Mouse (Mus musculus) midbrain, embryonic 11.5 days (tissue): ENCODE results near the gene Trpm6. TPM values are rescaled to one million over a fixed set of nuclear protein-coding genes. Genes with fewer than 3 reads are reported as not detected.
A peak's percentile ranks its signal among the peaks of the same experiment; 100 is the strongest.

Source experiments
- ATAC-seq: fragments of 200-750 bp; cut with Nextera tagmentation; 2 replicates; pipeline ENCODE4 v1.8.0; 2017; ENCODE audit warnings: moderate TSS enrichment, moderate library complexity; ENCODE audit not compliant: low FRiP score
- DNase-seq: peaks from one replicate; pipeline ENCODE4 v3.0.0; 2015; ENCODE audit warnings: low spot score; ENCODE audit errors: missing footprints
- H3K27ac ChIP-seq: fragments of 300-500 bp; sonication (generic); 2 replicates; pipeline ENCODE4 v1.5.1; 2014; ENCODE audit warnings: low read depth, low read length
- H3K27me3 ChIP-seq: fragments of 300-500 bp; sonication (generic); 2 replicates; pipeline ENCODE4 v1.6.1; 2014; ENCODE audit warnings: mild to moderate bottlenecking, low read length, moderate library complexity, mixed read lengths; ENCODE audit not compliant: control insufficient read depth, insufficient read depth
- H3K36me3 ChIP-seq: fragments of 300-500 bp; sonication (generic); 2 replicates; pipeline ENCODE4 v1.6.1; 2014; ENCODE audit warnings: mild to moderate bottlenecking, low read length, moderate library complexity, mixed read lengths; ENCODE audit not compliant: control insufficient read depth, insufficient read depth
- H3K4me1 ChIP-seq: fragments of 300-500 bp; sonication (generic); 2 replicates; pipeline ENCODE4 v1.6.1; 2014; ENCODE audit warnings: low read length; ENCODE audit not compliant: control insufficient read depth, insufficient read depth
- H3K4me2 ChIP-seq: fragments of 300-500 bp; sonication (generic); 2 replicates; pipeline ENCODE4 v1.6.1; 2014; ENCODE audit warnings: mild to moderate bottlenecking, moderate library complexity
- H3K4me3 ChIP-seq: fragments of 300-500 bp; sonication (generic); 2 replicates; pipeline ENCODE4 v1.5.1; 2014; ENCODE audit warnings: low read depth, low read length
- H3K9ac ChIP-seq: fragments of 300-500 bp; sonication (generic); 2 replicates; pipeline ENCODE4 v1.6.1; 2014; ENCODE audit warnings: low read length
- H3K9me3 ChIP-seq: fragments of 300-500 bp; sonication (generic); 2 replicates; pipeline ENCODE4 v1.6.1; 2016; ENCODE audit warnings: low read length; ENCODE audit not compliant: control insufficient read depth
- WGBS: fragments of 180-500 bp; shearing (Covaris S2); extraction: QIAGEN DNeasy Blood & Tissue Kit; methylation state at CpG from one replicate; pipeline ENCODE4 v1.1.7; 2014; 5-methylcytosine and 5-hydroxymethylcytosine counted together
- polyA plus RNA-seq: library from polyadenylated mRNA; unstranded; fragments of >200 nt; fragmentation: Nextera tagmentation; extraction: Ambion mirVana; gene quantifications from 2 replicates; pipeline ENCODE4 v1.2.1, GENCODE M21; 2014

Trpm6 gene
- polyA plus RNA-seq, 1 experiment from 2014 or later: 0.59 TPM

- no peak overlapping the region for H3K27ac ChIP-seq
- H3K4me1 ChIP-seq: peaks cover 5% of the 10 kb centered on the region; the same call in 1 of the 2 replicates
- H3K27me3 ChIP-seq: no peaks in the 10 kb centered on the region
- no peak overlapping the region for H3K4me2 ChIP-seq
- no peak overlapping the region for H3K4me3 ChIP-seq
- H3K9me3 ChIP-seq: no peaks in the 10 kb centered on the region
- H3K9ac ChIP-seq: no peak overlapping the region
- H3K36me3 ChIP-seq: no peaks in the 10 kb centered on the region
- ATAC-seq (peak; percentile 49), DNase-seq (no peak)
- WGBS: 64% methylated on average over 6 of the region's 6 CpGs
Observed at GRCm38 (mm10) chr19:18872792-18873569, 123.2 kb downstream of the Trpm6 start.

DNA sequence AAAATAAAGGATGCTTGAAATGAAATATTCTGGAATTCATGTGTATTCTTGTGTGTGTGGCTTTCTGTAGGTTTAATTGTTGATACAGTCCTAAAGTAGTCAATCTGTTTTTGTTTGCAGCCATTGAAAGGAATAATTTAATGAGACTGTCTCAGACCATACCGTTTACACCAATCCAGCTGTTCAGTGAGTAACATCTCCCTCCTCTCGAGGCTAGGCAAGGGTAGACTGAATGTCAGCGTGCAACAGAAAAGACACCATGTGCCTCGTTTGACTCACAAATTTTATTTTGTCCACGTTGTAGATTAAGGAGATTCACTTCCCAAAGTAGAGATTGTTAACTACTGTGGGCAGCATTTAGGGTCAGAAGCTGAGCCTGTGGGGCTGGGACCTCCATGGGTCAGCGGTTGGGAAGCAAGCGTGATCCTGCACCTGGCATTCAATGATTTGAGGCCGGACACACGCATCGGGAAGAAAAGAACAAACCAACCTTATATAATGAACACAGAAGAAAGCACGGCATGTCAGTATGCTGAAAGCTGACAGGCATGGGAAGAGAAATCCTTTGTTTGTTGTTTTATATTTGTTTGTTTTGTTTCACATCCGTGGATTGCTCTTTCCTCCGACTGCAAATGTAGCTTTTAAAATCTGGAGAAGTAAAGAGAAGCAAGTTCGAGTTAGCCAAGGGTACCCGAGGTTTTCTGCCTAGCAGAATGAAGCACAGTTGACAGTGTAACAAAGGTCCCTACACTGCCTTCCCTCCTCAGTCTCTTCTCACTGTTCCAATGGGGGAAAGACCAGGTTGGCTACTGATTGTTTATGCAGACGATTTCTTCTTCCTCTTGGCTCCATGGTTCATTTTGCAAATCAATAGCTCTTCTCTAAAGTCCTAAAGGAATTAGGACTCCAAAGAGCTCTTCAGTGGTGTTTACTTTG lies 124.2 kb downstream of the Trpm6 start:
- Histone ChIP-seq H3K4me3 (no peak overlapping the region), H3K4me2 (peak overlapping the region; percentile 26; the same call in 1 of the 2 replicates), H3K9ac (0 out of 2 replicates have a peak overlapping the region, but pooled peaks have one; percentile 40), H3K4me1 (peaks cover 5% of the 10 kb centered on the region; the same call in 1 of the 2 replicates), H3K9me3 (no peaks in the 10 kb centered on the region), H3K27me3 (no peaks in the 10 kb centered on the region), H3K36me3 (no peaks in the 10 kb centered on the region), H3K27ac (peak overlapping the region; percentile 32; the same call in 1 of the 2 replicates)
- peak; percentile 88 for DNase-seq
- ATAC-seq: peak; percentile 81
- 25% methylated on average over 16 of the region's 16 CpGs for WGBS

DNA sequence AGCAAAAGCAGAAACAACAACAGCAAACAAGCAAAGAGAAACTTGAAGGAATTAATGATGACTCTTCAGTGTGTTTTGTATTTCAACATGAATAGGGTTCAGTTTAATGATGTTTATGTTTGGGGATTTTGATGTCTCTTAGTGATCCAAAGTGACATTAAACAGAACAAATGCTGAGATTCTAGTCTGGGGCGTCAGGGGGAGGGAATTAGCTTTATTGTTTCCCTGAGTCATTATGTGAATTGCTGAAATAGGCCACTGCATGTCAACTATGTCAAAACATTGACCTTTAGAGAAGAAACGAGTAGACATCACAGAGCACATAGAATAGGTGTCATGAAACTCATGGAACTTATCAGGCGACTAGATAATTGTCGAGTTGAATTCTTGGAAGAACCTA lies 129.5 kb downstream of the Trpm6 start:
- Histone ChIP-seq H3K4me3 (no peak overlapping the region), H3K9ac (no peak overlapping the region), H3K36me3 (no peaks in the 10 kb centered on the region), H3K4me1 (no peaks in the 10 kb centered on the region), H3K27me3 (no peaks in the 10 kb centered on the region), H3K27ac (no peak overlapping the region), H3K4me2 (no peak overlapping the region), H3K9me3 (no peaks in the 10 kb centered on the region)
- ATAC-seq: no peak
- no peak for DNase-seq
- WGBS: 82% methylated on average over 4 of the region's 4 CpGs

DNA sequence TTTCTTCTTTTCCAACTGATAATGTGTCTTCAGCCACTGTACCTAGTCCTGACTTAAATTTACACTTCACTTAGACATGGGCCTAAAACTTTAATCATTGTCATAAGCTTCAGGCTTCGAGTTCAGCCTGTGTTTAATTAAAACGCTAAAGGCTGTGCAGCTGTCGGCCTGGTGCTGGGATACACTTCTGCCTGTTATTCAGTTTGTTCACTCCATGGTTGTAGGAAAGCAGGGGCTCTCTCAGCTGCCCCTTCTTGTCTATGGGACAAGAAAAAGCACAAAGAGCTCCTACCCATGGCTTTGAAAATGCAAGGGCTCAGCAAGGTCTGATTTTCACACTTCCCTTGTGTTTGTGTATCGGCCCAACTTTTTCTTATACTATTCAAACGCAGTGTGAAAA lies 131.4 kb downstream of the Trpm6 start:
- no peak overlapping the region for H3K9ac ChIP-seq
- 49% methylated on average over 5 of the region's 5 CpGs for WGBS
- H3K4me2 ChIP-seq: no peak overlapping the region
- H3K9me3 ChIP-seq: no peaks in the 10 kb centered on the region
- H3K27me3 ChIP-seq: no peaks in the 10 kb centered on the region
- no peak overlapping the region for H3K4me3 ChIP-seq
- no peaks in the 10 kb centered on the region for H3K4me1 ChIP-seq
- DNase-seq: no peak
- H3K36me3 ChIP-seq: no peaks in the 10 kb centered on the region
- no peak overlapping the region for H3K27ac ChIP-seq
- no peak for ATAC-seq

- WGBS: 42% methylated on average over 11 of the region's 11 CpGs
- ATAC-seq: no peak
Observed at GRCm38 (mm10) chr19:18887646-18888407, 138.0 kb downstream of the Trpm6 start.

DNA sequence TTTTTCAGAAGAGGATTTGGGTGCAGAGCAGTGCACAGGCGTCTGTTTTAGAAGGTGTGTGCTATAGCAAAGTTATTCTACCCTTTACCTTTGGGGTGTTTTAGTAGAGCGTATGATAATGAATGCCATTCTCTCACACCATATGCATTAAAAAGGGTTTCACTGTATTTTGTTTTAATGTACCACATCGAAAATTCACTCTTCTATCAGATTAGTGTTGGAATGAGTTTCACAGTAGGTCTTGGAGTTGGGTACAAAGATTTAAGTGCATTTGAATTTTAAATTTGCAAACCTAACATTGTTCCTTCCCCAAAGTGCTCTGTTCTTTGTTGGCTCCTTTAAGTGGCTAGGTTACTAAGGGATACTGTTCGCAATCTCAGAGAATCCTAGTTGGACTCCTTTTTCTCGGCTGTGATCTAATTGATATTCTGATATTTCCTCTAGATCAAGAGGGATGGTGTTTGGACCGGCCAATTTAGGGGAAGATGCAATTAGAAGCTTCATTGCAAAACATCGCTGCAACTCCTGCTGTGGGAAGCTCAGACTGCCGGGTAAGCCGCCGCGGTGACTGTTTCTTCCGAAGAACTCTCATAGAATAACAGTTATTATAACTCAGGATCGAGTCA lies 138.8 kb downstream of the Trpm6 start:
- no peaks in the 10 kb centered on the region for H3K36me3 ChIP-seq
- peak overlapping the region; percentile 39 for H3K9ac ChIP-seq
- peak overlapping the region; percentile 49 for H3K4me2 ChIP-seq
- WGBS: 6% methylated on average over 13 of the region's 13 CpGs
- ATAC-seq: peak; percentile 85
- H3K4me1 ChIP-seq: peaks cover 9% of the 10 kb centered on the region
- H3K4me3 ChIP-seq: peak overlapping the region; percentile 19
- DNase-seq: peak; percentile 96
- no peaks in the 10 kb centered on the region for H3K9me3 ChIP-seq
- H3K27me3 ChIP-seq: no peaks in the 10 kb centered on the region
- peak overlapping the region; percentile 76 for H3K27ac ChIP-seq

More at GRCm38 (mm10) chr19:18887646-18888407, 138.0 kb downstream of the Trpm6 start:
- Histone ChIP-seq H3K4me2 (peak overlapping the region; percentile 9; the same call in 1 of the 2 replicates), H3K9me3 (no peaks in the 10 kb centered on the region), H3K27ac (peak overlapping the region; percentile 76; the same call in 1 of the 2 replicates), H3K4me3 (no peak overlapping the region), H3K27me3 (no peaks in the 10 kb centered on the region), H3K36me3 (no peaks in the 10 kb centered on the region), H3K9ac (no peak overlapping the region), H3K4me1 (peaks cover 9% of the 10 kb centered on the region)
- peak; percentile 89 for DNase-seq

GRCm38 (mm10) chr19:18889117-18889627 lies 139.4 kb downstream of the Trpm6 start:
- Histone ChIP-seq H3K27me3 (no peaks in the 10 kb centered on the region), H3K9ac (peak overlapping the region; percentile 39), H3K4me3 (peak overlapping the region; percentile 19), H3K27ac (peak overlapping the region; percentile 76), H3K4me2 (peak overlapping the region; percentile 49), H3K9me3 (no peaks in the 10 kb centered on the region), H3K36me3 (no peaks in the 10 kb centered on the region), H3K4me1 (peaks cover 9% of the 10 kb centered on the region)
- ATAC-seq (peak; percentile 70), DNase-seq (no peak)
- WGBS: 3% methylated on average over 11 of the region's 11 CpGs

GRCm38 (mm10) chr19:18889632-18890031 lies 139.8 kb downstream of the Trpm6 start:
- Histone ChIP-seq H3K27ac (peak overlapping the region; percentile 76), H3K4me3 (no peak overlapping the region), H3K4me1 (peaks cover 9% of the 10 kb centered on the region), H3K9ac (peak overlapping the region; percentile 39; the same call in 1 of the 2 replicates), H3K27me3 (no peaks in the 10 kb centered on the region), H3K36me3 (no peaks in the 10 kb centered on the region), H3K4me2 (peak overlapping the region; percentile 49), H3K9me3 (no peaks in the 10 kb centered on the region)
- ATAC-seq (peak; percentile 51), DNase-seq (no peak)
- WGBS: 69% methylated on average over 1 of the region's 1 CpGs
